Mouse (Mus musculus): ENCODE measurements at regions not wholly inside any gene's neighbourhood (a gene's known extent, or its start where the extent isn't known, plus 50 kb on each side); places are given as distances from the start of the nearest gene placed in this dataset.
"Not testable (repeated sequence)": the region's sequence is repeated elsewhere in the genome, so short reads cannot be mapped to it uniquely, and the experiment has no call there.

DNA sequence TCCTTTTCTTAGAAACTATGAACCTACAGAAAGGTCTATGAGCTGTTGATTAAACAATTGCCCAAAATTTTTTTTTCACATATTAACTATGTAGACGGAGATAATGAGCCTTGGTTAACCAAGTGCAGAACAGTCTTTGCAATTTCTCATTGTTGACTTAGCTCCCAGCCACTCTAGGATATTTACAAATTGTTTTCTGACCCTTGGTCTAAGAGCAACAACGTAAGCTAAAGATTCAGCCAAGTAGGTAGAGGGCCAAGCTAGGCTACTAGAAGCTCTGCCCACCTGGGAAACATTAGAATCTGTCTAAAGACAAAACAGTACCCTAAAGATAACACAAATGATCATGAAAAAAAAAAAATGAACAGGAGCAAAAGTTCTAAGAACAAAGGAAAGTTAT, 67.5 kb upstream of the Map9 start:
- DNase-seq (ENCODE audit: low spot score in 2 of 2) = no peak

- DNase-seq (ENCODE audit: low spot score in 2 of 2) = no peak
Measured at GRCm38 (mm10) chr3:82288996-82289395, 68.8 kb upstream of the Map9 start.

DNA sequence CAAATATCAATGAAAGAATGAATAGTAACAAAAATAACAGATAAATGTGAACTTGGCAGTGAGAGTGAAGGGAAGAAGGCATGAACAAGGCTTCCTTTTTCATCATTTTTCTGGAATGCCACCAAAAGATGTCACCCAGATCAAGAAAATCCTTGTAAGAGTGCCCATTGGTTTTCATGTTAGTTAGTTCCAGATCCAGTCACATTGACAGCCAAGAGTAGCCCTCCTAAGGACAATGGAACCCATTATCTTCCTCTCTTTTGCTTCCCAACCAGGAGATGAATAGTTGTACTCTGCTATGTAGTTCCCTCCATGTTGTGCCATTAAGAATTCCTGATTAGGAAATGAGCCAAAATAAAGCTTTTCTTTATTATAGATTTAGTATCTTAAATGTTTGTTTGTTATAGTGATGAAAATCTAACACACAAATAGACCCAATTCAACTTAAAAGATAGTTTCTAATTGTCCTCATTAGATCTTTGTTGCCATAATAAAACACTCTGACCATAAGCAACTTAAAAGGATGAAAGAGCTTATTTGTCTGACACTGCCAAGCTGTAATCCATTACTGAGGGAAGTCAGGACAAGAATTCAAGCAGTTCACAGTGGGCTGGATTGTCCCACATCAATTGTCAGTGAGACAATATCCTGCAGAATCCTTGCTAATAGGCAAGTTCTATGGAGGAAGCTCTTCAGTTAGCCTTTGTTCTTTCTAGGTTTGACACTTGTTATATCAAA, 80.7 kb upstream of the Map9 start:
- no peak for DNase-seq (ENCODE audit: low spot score in 2 of 2)

- DNase-seq (ENCODE audit: low spot score in 2 of 2) = no peak
Measured at GRCm38 (mm10) chr3:82275822-82276203, 82.0 kb upstream of the Map9 start.

DNA sequence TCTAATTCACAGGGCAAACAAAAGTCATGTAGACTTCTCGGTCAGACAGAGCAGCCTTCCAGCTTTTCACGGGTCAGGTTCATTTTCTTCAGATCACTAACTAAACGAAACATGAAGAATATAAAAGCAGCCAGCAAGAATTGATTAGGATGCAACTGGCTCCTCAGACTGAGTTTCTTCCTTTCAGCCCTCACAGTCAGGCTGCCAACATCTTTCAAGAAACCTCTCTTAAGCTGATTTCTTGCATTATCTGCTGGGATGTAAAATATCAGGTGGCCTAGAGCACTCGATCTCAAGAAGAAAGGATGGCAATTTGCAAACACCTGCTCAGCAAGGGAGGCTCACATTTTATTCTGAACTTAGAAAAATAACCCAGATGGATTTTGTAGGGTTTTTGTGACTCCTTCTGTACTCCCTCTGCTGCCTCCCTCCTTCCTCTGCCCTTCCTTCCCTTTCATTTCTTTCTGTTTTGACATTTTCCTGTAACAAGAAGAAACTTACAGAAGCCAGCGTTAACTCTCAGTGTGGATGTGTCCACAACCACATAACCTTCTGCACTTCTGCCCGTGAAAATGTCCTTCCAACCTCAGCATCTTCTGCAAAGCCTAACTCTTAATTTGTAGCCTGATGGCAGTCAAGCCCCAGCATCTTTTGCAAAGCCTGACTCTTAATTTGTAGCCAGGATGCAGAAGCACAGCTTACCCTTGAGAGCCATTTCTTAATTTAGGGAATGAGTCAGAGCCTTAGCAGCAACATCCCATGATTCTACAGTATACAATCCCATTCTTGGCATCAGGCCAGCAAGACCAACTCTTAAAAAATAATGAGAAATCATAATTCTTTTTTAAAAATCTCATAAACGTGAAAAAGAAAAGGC, 82.7 kb upstream of the Map9 start:
- peak in 1 of 2 experiments; percentile 32 for DNase-seq (ENCODE audit: low spot score in 2 of 2)

DNA sequence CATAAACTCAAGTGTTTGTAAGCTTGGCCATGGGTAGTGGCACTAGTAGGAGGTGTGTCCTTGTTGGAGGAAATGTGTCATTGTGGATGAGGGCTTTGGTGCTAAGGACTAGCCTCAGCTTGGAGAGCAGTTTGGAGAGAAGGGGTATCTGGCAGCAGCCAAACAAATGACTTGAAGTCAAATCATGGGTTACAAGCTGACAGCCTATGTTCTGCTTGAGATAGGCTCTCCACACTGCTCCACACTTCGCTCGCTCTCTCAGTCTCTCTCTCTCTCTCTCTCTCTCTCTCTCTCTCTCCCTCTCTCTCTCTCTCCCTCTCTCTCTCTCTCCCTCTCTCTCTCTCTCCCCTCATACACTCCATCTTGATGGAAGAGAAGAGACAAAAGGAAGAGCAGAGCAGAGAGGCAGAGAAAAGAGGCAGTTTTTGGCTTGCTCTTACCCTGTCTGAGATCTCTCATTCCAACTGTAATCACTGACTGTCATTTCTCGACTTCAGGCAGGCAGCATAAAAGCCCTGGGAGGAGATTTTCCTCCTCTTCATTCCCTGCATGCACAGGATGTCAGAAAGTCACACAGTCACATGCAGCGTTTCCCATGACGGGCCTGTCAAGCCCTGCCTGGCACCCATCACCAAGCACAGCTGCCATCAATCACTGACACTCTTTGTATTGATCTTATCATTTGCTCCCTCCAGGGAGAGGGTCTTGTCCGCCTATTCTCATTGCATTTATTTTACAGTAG, 83.5 kb upstream of the Map9 start:
- DNase-seq (ENCODE audit: low spot score in 2 of 2) = no peak

- not testable (repeated sequence) for DNase-seq (ENCODE audit: low spot score in 2 of 2)
Measured at GRCm38 (mm10) chr3:82273511-82273910, 84.3 kb upstream of the Map9 start.

- DNase-seq (ENCODE audit: low spot score in 2 of 2) = no peak
Measured at GRCm38 (mm10) chr3:82271965-82272364, 85.9 kb upstream of the Map9 start.

GRCm38 (mm10) chr3:82265941-82266340, 91.9 kb upstream of the Map9 start:
- DNase-seq (ENCODE audit: low spot score in 2 of 2) = no peak

DNA sequence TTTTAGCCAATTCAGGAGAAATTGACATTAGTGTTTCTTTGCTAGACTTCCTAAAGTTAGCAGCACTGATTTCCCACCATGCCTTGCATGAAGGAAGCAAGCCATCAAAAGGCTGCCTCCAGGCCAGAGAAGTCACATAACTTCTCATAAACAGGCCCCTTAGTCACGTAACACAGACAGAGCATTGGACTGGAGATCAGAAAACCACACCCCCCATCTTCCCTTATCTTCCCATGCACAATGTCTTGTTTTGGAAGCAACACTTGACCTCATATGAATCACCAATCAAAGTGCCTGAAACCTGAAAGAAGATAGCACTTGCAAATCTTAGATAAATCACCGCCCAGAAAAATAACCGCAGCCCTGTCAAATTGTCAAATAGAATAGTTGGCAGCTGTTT, 95.9 kb upstream of the Map9 start:
- DNase-seq (ENCODE audit: low spot score in 2 of 2) = no peak

DNA sequence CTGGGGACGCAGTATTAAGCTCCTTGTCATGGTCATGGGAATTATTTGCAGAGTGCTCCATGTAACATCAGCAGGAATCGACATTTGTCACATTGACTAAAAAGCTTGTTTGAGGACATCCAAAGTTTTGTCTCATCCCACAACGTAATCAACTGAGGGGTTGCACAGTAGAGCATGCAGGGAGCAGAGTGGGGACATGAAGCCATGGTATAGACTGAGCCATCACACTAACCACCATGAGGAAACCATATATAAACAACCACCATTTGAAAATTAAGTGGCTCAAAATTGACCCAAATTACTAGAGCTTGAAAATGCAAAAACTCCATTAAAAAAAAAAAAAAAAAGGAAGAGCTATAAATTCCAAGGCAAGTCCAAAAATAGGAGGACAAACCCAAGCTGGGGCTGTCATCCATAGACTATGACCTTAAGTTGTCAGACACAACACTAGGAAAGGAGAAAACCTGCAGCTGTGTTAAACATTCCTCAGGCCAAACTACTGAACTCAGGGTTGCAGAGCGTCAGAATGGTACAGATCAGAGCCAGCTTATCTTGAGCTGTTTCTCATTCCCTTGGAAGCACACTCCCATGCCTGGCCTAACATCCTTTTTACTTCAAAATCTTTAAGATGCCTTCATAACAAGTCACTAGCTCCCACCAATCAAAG, 97.7 kb upstream of the Map9 start:
- no peak for DNase-seq (ENCODE audit: low spot score in 2 of 2)

DNA sequence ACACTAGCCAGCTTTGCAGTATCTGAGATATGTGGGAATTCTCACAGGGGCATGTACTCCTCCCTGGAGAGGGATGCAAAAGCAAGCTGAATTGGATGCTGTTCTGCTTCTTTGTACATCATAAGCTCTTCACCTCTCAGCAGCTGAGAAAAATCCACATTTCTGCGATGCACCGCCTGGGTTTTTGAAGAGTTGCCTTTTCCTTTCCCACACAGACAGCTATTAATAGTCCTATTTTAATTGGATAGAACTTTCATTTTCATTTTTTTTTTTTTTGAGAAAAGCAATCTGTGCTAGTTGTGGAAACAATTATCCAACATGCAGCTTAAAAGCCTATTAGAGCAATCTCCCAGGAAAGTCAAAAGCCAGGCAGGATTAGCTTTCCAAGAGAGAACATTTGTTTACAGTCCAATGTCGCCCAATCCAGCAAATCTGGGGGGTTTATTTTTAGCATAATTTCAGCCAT, 105.2 kb upstream of the Gucy1a1 start:
- peak in 1 of 2 experiments; percentile 31 for DNase-seq (ENCODE audit: low spot score in 2 of 2)

DNA sequence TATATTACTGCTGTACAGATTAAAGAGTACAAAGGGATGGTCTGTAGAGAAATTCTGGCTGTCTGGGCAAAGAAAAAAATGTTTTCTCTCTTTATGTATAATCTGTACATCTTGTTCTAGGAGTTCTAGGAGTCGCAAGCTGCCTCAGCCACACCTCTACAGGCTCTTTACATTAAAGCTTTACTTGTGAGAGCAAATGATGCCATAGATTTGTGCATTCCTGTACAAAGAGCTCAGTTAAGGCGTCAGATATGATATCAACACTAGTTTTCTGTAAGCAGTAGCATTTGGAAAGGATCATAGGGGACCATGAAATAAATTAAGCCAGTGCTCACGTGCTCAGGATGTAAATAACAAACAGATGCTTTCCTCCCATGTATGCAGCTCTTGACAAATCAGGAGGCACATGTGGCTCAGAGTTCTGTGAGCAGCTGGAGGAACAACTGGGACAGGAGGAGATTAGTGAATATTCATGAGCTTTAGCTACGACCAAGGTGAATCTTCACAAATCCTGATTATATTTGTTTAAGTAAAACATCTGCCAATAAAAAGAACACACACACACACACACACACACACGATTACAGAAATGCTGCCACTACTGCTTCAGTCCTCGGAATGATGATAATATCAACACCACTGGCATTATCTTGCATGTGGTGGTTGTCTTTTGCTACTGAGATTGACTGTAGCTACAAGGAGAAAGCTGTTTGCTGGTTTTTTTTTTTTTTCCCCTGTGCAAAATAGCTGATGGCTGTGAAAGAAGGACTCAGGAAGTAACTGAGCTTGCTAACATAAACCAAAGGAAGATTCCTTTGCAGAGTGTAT, 104.6 kb upstream of the Gucy1a1 start:
- no peak for DNase-seq (ENCODE audit: low spot score in 2 of 2)

- DNase-seq (ENCODE audit: low spot score in 2 of 2) = no peak
Measured at GRCm38 (mm10) chr3:82236377-82237057, 90.9 kb upstream of the Gucy1a1 start.

- no peak for DNase-seq (ENCODE audit: low spot score in 2 of 2)
Measured at GRCm38 (mm10) chr3:82234306-82234705, 88.7 kb upstream of the Gucy1a1 start.

GRCm38 (mm10) chr3:82223379-82223778, 77.8 kb upstream of the Gucy1a1 start:
- DNase-seq (ENCODE audit: low spot score in 2 of 2) = no peak

DNA sequence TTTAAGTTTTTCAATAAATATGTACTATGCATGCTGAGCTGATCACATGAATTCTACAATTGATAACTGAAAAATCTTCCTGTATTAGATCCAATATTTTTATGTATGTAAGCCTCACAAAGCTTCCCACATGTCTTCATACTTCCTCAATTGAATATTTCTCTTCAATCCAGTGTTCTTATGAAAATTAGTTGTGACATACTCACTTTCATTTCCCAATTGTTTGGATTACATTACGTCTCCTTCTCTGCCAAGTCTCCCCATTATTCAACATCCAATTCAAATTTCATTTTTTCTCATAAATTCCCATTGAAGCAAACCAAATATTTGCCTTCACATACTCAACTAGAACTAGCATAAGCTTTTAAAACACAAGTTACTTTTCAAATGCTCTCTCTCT, 76.3 kb upstream of the Gucy1a1 start:
- no peak for DNase-seq (ENCODE audit: low spot score in 2 of 2)

GRCm38 (mm10) chr3:82219192-82219885, 73.8 kb upstream of the Gucy1a1 start:
- DNase-seq (ENCODE audit: low spot score in 2 of 2) = not testable (repeated sequence)

All from frontal cortex, postnatal 25 days (tissue).